Mouse (Mus musculus): ENCODE data around the gene Angptl3. TPM values are rescaled to one million over a fixed set of nuclear protein-coding genes. Genes with fewer than 3 reads are reported as not detected.

Angptl3 gene
- 38.6 and 48.2 TPM in 2 replicates for polyA plus RNA-seq (2015; fragmentation: Nextera tagmentation; extraction: Ambion mirVana)

GRCm38 (mm10) chr4:99030686-99031085 lies at the start of gene Angptl3:
Gene Angptl3, plus strand, starts transcription at chr4:99030954.
- Histone ChIP-seq H3K9me3 (replicated peaks) (no peaks in the 10 kb centered on the region), H3K27ac (no peak within 1 kb of the TSS), H3K36me3 (no peaks in the 10 kb centered on the region), H3K27me3 (no peaks in the 10 kb centered on the region), H3K9ac (no peak within 1 kb of the TSS), H3K4me3 (replicated peaks) (peak within 1 kb of the TSS; percentile 36), H3K4me1 (replicated peaks) (no peaks in the 10 kb centered on the region), H3K4me2 (no peak within 1 kb of the TSS)
- DNase-seq (no peak), ATAC-seq (ENCODE audit: low read depth) (no peak)
- 72% methylated on average over 2 of the region's 2 CpGs for WGBS (ENCODE audit: insufficient replicate concordance)

GRCm38 (mm10) chr4:98984701-98985100 lies 46.1 kb upstream of the Angptl3 start:
- no peak overlapping the region for H3K27ac ChIP-seq
- ATAC-seq (ENCODE audit: low read depth) (no peak), DNase-seq (no peak)
- 85% methylated on average over 8 of the region's 8 CpGs for WGBS (ENCODE audit: insufficient replicate concordance)
- no peak overlapping the region for H3K9ac ChIP-seq
- no peaks in the 10 kb centered on the region for H3K9me3 ChIP-seq (replicated peaks)
- peaks cover 20% of the 10 kb centered on the region for H3K36me3 ChIP-seq
- no peak overlapping the region for H3K4me2 ChIP-seq
- no peak overlapping the region for H3K4me3 ChIP-seq (replicated peaks)
- H3K4me1 ChIP-seq (replicated peaks) = no peaks in the 10 kb centered on the region
- no peaks in the 10 kb centered on the region for H3K27me3 ChIP-seq

DNA sequence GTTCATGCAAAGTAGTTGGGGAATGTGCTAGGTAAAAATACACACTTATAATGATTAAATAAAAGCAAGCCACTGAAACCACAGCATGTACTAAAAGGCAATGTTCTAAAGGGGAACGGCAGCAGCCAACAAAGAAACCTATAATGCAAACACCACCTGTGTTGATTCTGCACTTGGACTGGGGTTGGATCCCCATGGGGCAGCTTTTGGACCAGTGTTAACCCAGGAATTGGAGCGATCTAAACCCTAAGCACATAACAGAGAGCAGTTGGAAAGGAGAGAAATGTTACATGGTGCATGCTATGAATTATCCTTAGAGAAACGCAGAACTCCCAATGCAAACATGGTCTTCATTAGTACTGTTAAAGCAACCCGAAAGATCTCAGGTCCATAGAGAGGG lies 37.3 kb upstream of the Angptl3 start:
- no peaks in the 10 kb centered on the region for H3K27me3 ChIP-seq
- H3K4me2 ChIP-seq = no peak overlapping the region
- no peak for DNase-seq
- no peak overlapping the region for H3K9ac ChIP-seq
- WGBS (ENCODE audit: insufficient replicate concordance) = 72% methylated on average over 4 of the region's 4 CpGs
- no peak overlapping the region for H3K27ac ChIP-seq
- no peak for ATAC-seq (ENCODE audit: low read depth)
- H3K9me3 ChIP-seq (replicated peaks) = no peaks in the 10 kb centered on the region
- H3K4me3 ChIP-seq (replicated peaks) = no peak overlapping the region
- H3K4me1 ChIP-seq (replicated peaks) = 0 out of 2 replicates have a peak, but pooled peaks cover 5% of the 10 kb centered on the region
- H3K36me3 ChIP-seq = no peaks in the 10 kb centered on the region

DNA sequence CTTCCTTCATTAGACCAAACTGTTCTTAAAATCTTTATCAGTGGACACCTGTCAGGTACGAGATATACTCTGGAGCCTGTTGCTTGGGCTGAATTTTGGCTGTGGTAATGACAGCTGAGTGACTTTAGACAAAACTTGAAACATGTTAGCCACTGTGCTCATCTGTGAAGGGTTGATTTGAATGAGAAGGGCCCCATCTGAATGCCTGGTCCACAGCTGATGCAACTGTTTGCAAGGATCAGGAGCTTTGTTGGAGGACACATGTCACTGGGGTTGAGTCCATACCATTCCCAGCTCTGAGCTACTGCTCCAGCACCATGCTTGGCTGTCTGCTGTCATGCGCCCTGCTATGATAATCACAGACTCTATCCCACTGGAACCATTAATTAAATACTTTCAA lies 25.2 kb upstream of the Angptl3 start:
- H3K9ac ChIP-seq = no peak overlapping the region
- whole genome bisulfite sequencing (ENCODE audit: insufficient replicate concordance) = 63% methylated on average over 2 of the region's 2 CpGs
- ATAC-seq (ENCODE audit: low read depth) = no peak
- H3K27me3 ChIP-seq = no peaks in the 10 kb centered on the region
- no peaks in the 10 kb centered on the region; the same call in 1 of the 2 replicates for H3K36me3 ChIP-seq
- H3K4me2 ChIP-seq = no peak overlapping the region
- no peak overlapping the region for H3K27ac ChIP-seq
- DNase-seq = no peak
- H3K9me3 ChIP-seq (replicated peaks) = no peaks in the 10 kb centered on the region
- no peaks in the 10 kb centered on the region for H3K4me1 ChIP-seq (replicated peaks)
- H3K4me3 ChIP-seq (replicated peaks) = no peak overlapping the region

GRCm38 (mm10) chr4:99006319-99006718 lies 24.4 kb upstream of the Angptl3 start:
- Histone ChIP-seq H3K4me1 (replicated peaks) (no peaks in the 10 kb centered on the region), H3K4me3 (replicated peaks) (no peak overlapping the region), H3K9ac (no peak overlapping the region), H3K4me2 (no peak overlapping the region), H3K36me3 (no peaks in the 10 kb centered on the region; the same call in 1 of the 2 replicates), H3K27me3 (no peaks in the 10 kb centered on the region), H3K9me3 (replicated peaks) (no peaks in the 10 kb centered on the region), H3K27ac (no peak overlapping the region)
- WGBS (ENCODE audit: insufficient replicate concordance) = 58% methylated on average over 2 of the region's 2 CpGs
- DNase-seq (no peak), ATAC-seq (ENCODE audit: low read depth) (no peak)

- Histone ChIP-seq H3K9ac (no peak overlapping the region), H3K9me3 (replicated peaks) (no peaks in the 10 kb centered on the region), H3K27ac (no peak overlapping the region), H3K4me3 (replicated peaks) (no peak overlapping the region), H3K27me3 (no peaks in the 10 kb centered on the region), H3K4me2 (no peak overlapping the region), H3K36me3 (no peaks in the 10 kb centered on the region), H3K4me1 (replicated peaks) (no peaks in the 10 kb centered on the region)
- ATAC-seq (ENCODE audit: low read depth) (no peak), DNase-seq (no peak)
- 77% methylated on average over 4 of the region's 4 CpGs for WGBS (ENCODE audit: insufficient replicate concordance)
Measured at GRCm38 (mm10) chr4:99011039-99011438, 19.7 kb upstream of the Angptl3 start.

DNA sequence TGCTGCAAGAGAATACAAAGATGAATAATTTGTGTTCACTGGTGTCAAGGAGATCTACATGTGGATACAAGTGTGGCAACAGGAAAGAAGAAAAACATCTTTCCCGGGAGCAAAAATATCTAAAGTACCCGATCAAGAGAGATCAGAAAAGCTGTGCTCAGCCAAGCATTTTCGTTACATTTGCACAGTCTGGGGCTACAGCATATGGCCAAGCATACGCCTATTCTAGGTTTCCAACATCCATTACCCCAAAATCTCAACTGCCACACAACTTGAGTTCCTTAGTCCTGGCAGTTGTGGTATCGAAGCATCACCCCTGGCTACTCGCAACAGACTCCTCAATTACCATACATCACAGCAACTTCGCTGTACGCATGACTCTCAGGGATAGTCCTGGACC lies 8.5 kb upstream of the Angptl3 start:
- peaks cover 10% of the 10 kb centered on the region for H3K36me3 ChIP-seq
- H3K27ac ChIP-seq = no peak overlapping the region
- no peaks in the 10 kb centered on the region for H3K4me1 ChIP-seq (replicated peaks)
- no peak overlapping the region for H3K4me2 ChIP-seq
- H3K9ac ChIP-seq = no peak overlapping the region
- no peak overlapping the region for H3K4me3 ChIP-seq (replicated peaks)
- no peaks in the 10 kb centered on the region for H3K27me3 ChIP-seq
- no peaks in the 10 kb centered on the region for H3K9me3 ChIP-seq (replicated peaks)
- DNase-seq (no peak), ATAC-seq (ENCODE audit: low read depth) (no peak)
- 84% methylated on average over 8 of the region's 8 CpGs for WGBS (ENCODE audit: insufficient replicate concordance)

GRCm38 (mm10) chr4:99028377-99028776 lies 2.4 kb upstream of the Angptl3 start:
- H3K4me3 ChIP-seq (replicated peaks) = no peak overlapping the region
- H3K9ac ChIP-seq = no peak overlapping the region
- H3K9me3 ChIP-seq (replicated peaks) = no peaks in the 10 kb centered on the region
- H3K36me3 ChIP-seq = no peaks in the 10 kb centered on the region
- no peak overlapping the region for H3K27ac ChIP-seq
- DNase-seq = no peak
- H3K4me2 ChIP-seq = no peak overlapping the region
- H3K4me1 ChIP-seq (replicated peaks) = no peaks in the 10 kb centered on the region
- H3K27me3 ChIP-seq = no peaks in the 10 kb centered on the region
- no peak for ATAC-seq (ENCODE audit: low read depth)
- 59% methylated on average over 5 of the region's 5 CpGs for WGBS (ENCODE audit: insufficient replicate concordance)

GRCm38 (mm10) chr4:99032921-99033320 lies 2.2 kb downstream of the Angptl3 start:
- DNase-seq (no peak), ATAC-seq (ENCODE audit: low read depth) (no peak)
- peak overlapping the region; percentile 36; the same call in 1 of the 2 replicates for H3K4me2 ChIP-seq
- no peaks in the 10 kb centered on the region for H3K9me3 ChIP-seq (replicated peaks)
- H3K27me3 ChIP-seq = no peaks in the 10 kb centered on the region
- no peak overlapping the region for H3K9ac ChIP-seq
- 28% methylated on average over 4 of the region's 4 CpGs for WGBS (ENCODE audit: insufficient replicate concordance)
- no peaks in the 10 kb centered on the region for H3K36me3 ChIP-seq
- H3K4me1 ChIP-seq (replicated peaks) = no peaks in the 10 kb centered on the region
- H3K27ac ChIP-seq = no peak overlapping the region
- H3K4me3 ChIP-seq (replicated peaks) = no peak overlapping the region

GRCm38 (mm10) chr4:99044854-99045253 lies 14.1 kb downstream of the Angptl3 start:
- DNase-seq = peak; percentile 55

DNA sequence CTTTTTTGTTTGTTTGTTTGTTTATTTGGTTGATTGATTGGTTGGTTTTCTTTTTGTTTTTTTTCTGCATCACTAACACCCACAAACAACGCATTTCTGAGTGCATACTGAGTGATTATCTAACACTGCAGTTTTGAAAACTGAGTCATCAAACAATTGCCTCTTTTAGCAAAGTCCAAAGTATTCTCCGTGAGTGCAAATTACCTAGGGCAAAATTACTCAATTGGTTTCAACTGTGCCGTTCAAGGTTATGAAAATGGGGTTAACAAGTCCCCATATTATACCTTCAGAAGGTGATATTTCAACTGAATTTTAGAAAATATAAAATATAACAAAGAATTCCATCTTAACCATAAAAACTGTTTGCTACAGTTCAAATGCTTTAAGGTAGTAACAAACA lies 15.7 kb downstream of the Angptl3 start:
- Histone ChIP-seq H3K9me3 (replicated peaks) (no peaks in the 10 kb centered on the region), H3K4me2 (no peak overlapping the region), H3K4me3 (replicated peaks) (no peak overlapping the region), H3K4me1 (replicated peaks) (peaks cover 29% of the 10 kb centered on the region), H3K27ac (no peak overlapping the region), H3K36me3 (peaks cover 22% of the 10 kb centered on the region), H3K27me3 (no peaks in the 10 kb centered on the region), H3K9ac (no peak overlapping the region)
- ATAC-seq (ENCODE audit: low read depth) (no peak), DNase-seq (no peak)
- WGBS (ENCODE audit: insufficient replicate concordance) = 73% methylated on average over 3 of the region's 3 CpGs

More at GRCm38 (mm10) chr4:99044854-99045253, 14.1 kb downstream of the Angptl3 start:
- H3K36me3 ChIP-seq = peaks cover 24% of the 10 kb centered on the region
- 20% methylated on average over 3 of the region's 3 CpGs for WGBS (ENCODE audit: insufficient replicate concordance)
- 0 out of 2 replicates have a peak overlapping the region, but pooled peaks have one; percentile 9 for H3K4me2 ChIP-seq
- H3K4me1 ChIP-seq (replicated peaks) = peaks cover 29% of the 10 kb centered on the region
- H3K4me3 ChIP-seq (replicated peaks) = no peak overlapping the region
- ATAC-seq (ENCODE audit: low read depth) = peak; percentile 99
- no peaks in the 10 kb centered on the region for H3K9me3 ChIP-seq (replicated peaks)
- peak overlapping the region; percentile 65 for H3K27ac ChIP-seq
- no peaks in the 10 kb centered on the region for H3K27me3 ChIP-seq
- H3K9ac ChIP-seq = peak overlapping the region; percentile 10; the same call in 1 of the 2 replicates

DNA sequence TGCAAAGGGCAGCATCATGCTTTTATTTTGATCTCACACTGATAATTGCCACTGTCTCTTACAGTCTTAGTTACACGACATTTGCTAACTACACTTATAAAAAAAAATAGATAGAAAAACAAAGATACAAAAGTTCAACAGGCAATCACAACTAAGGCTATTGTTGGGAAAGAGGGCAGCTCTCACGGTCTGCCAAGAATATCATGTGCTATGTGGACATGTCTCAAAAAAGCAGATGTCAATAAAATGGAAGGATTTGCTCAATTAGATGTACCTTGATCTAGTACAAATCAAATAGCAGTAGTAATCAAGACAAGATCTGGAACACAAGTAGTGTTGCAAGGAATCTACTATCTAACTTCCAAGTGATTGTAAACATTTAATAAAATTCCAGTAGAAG lies 17.8 kb downstream of the Angptl3 start:
- peaks cover 8% of the 10 kb centered on the region; the same call in 1 of the 2 replicates for H3K36me3 ChIP-seq
- H3K9me3 ChIP-seq (replicated peaks) = no peaks in the 10 kb centered on the region
- no peak overlapping the region for H3K9ac ChIP-seq
- H3K4me3 ChIP-seq (replicated peaks) = no peak overlapping the region
- no peak overlapping the region for H3K27ac ChIP-seq
- H3K4me2 ChIP-seq = no peak overlapping the region
- H3K4me1 ChIP-seq (replicated peaks) = peaks cover 29% of the 10 kb centered on the region
- no peaks in the 10 kb centered on the region for H3K27me3 ChIP-seq
- DNase-seq = no peak
- 70% methylated on average over 2 of the region's 2 CpGs for WGBS (ENCODE audit: insufficient replicate concordance)
- no peak for ATAC-seq (ENCODE audit: low read depth)

All from liver, embryonic 13.5 days (tissue).